Mouse (Mus musculus) cerebellum, adult 2 months (tissue): ENCODE measurements around the gene Tmem56.
A peak's percentile ranks its signal among the peaks of the same experiment; 100 is the strongest.

Experiments
- CTCF ChIP-seq: fragments of 200-500 bp; IDR thresholded peaks from 2 replicates; pipeline ENCODE4 v1.5.1; 2011; ENCODE audit warnings: low read depth, mild to moderate bottlenecking, control low read depth, low read length, moderate library complexity, borderline replicate concordance; ENCODE audit not compliant: insufficient read depth
- POLR2A ChIP-seq: fragments of 200-500 bp; IDR thresholded peaks from 2 replicates; pipeline ENCODE4 v1.6.1; 2011; ENCODE audit warnings: low read length, control low read depth, borderline replicate concordance; ENCODE audit not compliant: insufficient read depth

- TF ChIP-seq POLR2A (no peak), CTCF (peak; percentile 27; the same call in 1 of the 2 replicates)
Observed at GRCm38 (mm10) chr3:121159566-121159965, 123.3 kb downstream of the Tmem56 start.
